Mouse (Mus musculus): Measurements from ENCODE around the gene Arhgap28. TPM values are rescaled to one million over a fixed set of nuclear protein-coding genes. Genes with fewer than 3 reads are reported as not detected.

Arhgap28 gene
- polyA plus RNA-seq, 1 experiment from 2014 or later, result 66.3 TPM

DNA sequence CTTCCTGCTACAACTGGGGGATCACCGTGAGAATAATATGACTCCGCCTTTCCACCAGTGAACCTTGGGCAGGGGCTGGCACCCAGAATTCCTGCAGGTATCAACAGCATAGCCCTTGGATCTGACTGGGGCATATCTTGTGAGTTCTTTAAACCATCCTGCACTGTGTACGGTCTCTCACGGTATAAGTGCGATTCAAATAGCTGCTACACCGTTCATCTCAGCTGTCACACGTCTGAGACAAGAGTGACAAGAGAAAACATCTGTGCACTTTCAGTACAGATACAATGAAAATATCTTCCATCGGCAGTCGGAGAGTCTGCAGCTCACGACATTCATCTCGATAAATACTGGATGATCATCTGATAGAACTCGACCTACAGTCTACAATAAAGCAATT is 126.3 kb downstream of the Arhgap28 start:
- H3K4me1 ChIP-seq (ENCODE audit: control insufficient read depth, insufficient read depth, low read length), result no peaks in the 10 kb centered on the region; the same call in 1 of the 2 replicates
- 88% methylated on average over 12 of the region's 12 CpGs for WGBS
- no peaks in the 10 kb centered on the region for H3K27me3 ChIP-seq (ENCODE audit: control insufficient read depth, insufficient read depth, low read length)
- no peak overlapping the region for H3K4me3 ChIP-seq (ENCODE audit: low read depth, low read length)
- ATAC-seq (ENCODE audit: insufficient number of reproducible peaks, low FRiP score, low TSS enrichment, low read depth) (no peak), DNase-seq (ENCODE audit: low spot score) (no peak)
- H3K9me3 ChIP-seq (ENCODE audit: control insufficient read depth, low read length), result no peaks in the 10 kb centered on the region
- H3K36me3 ChIP-seq (ENCODE audit: control insufficient read depth, insufficient read depth, low read length), result peaks cover 12% of the 10 kb centered on the region
- no peak overlapping the region for H3K9ac ChIP-seq (ENCODE audit: low read length)
- no peak overlapping the region for H3K27ac ChIP-seq (replicated peaks; ENCODE audit: low read depth, low read length)
- no peak overlapping the region for H3K4me2 ChIP-seq (ENCODE audit: low read depth, severe bottlenecking)

DNA sequence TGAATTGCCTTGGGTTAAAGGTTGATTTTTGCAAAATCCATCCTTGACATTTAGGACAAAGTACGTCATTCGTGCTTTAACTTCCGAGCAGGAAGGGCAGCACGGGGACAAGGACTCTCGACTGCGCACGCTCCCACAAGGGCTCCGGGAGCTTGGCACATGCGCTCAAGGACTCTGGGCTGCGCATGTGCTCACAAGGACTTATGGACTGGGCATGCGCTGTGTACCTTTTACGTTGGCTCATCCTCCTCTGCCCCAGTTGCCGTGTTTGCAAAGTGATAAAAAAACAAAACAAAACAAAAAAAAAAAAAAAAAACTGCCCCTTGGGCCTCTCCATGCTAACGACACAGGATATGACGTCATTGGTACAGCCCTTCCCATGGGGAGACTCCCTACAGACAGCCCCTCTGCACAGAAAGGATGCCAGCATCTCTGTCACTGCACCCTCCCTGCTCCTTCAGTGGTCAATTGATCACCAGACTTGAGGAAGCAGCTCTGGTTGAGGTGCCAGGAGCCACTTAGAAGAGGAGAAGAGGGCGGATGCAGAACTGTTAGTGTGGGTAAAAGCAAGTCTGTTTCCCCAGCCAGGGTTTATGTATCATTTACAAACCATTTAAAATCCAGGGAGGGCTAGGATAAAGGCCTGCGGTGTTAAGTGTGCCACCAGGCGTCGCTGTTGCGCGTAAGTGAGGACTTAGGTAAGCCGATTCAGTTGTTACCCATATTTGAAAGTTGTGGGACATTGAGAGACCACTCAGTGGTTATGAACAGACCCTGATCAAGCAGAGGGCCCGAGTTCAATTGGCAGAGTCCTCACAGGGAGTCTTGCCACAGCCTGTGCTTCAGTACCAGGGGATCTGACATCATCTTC is 134.0 kb downstream of the Arhgap28 start:
- Histone ChIP-seq H3K4me3 (ENCODE audit: low read depth, low read length) (no peak overlapping the region), H3K9ac (ENCODE audit: low read length) (no peak overlapping the region), H3K4me1 (ENCODE audit: control insufficient read depth, insufficient read depth, low read length) (peaks cover 7% of the 10 kb centered on the region; the same call in 1 of the 2 replicates), H3K4me2 (ENCODE audit: low read depth, severe bottlenecking) (no peak overlapping the region), H3K36me3 (ENCODE audit: control insufficient read depth, insufficient read depth, low read length) (peaks cover 16% of the 10 kb centered on the region), H3K27me3 (ENCODE audit: control insufficient read depth, insufficient read depth, low read length) (no peaks in the 10 kb centered on the region), H3K27ac (replicated peaks; ENCODE audit: low read depth, low read length) (no peak overlapping the region), H3K9me3 (ENCODE audit: control insufficient read depth, low read length) (no peaks in the 10 kb centered on the region; the same call in 1 of the 2 replicates)
- 0 out of 2 replicates have a peak, but pooled peaks have one; percentile 17 for ATAC-seq (ENCODE audit: insufficient number of reproducible peaks, low FRiP score, low TSS enrichment, low read depth)
- WGBS, result 76% methylated on average over 23 of the region's 23 CpGs
- peak; percentile 82 for DNase-seq (ENCODE audit: low spot score)

- peak; percentile 61; the same call in 1 of the 2 replicates for ATAC-seq (ENCODE audit: insufficient number of reproducible peaks, low FRiP score, low TSS enrichment, low read depth)
- Histone ChIP-seq H3K4me1 (ENCODE audit: control insufficient read depth, insufficient read depth, low read length) (peaks cover 7% of the 10 kb centered on the region; the same call in 1 of the 2 replicates), H3K9ac (ENCODE audit: low read length) (no peak overlapping the region; the same call in 1 of the 2 replicates), H3K36me3 (ENCODE audit: control insufficient read depth, insufficient read depth, low read length) (peaks cover 7% of the 10 kb centered on the region), H3K27ac (replicated peaks; ENCODE audit: low read depth, low read length) (peak overlapping the region; percentile 87), H3K4me3 (ENCODE audit: low read depth, low read length) (no peak overlapping the region), H3K4me2 (ENCODE audit: low read depth, severe bottlenecking) (peak overlapping the region; percentile 10; the same call in 1 of the 2 replicates), H3K27me3 (ENCODE audit: control insufficient read depth, insufficient read depth, low read length) (no peaks in the 10 kb centered on the region), H3K9me3 (ENCODE audit: control insufficient read depth, low read length) (no peaks in the 10 kb centered on the region; the same call in 1 of the 2 replicates)
- DNase-seq (ENCODE audit: low spot score), result peak; percentile 74
- whole genome bisulfite sequencing, result 20% methylated on average over 20 of the region's 20 CpGs
Observed at GRCm38 (mm10) chr17:67866541-67867241, 137.2 kb downstream of the Arhgap28 start.

DNA sequence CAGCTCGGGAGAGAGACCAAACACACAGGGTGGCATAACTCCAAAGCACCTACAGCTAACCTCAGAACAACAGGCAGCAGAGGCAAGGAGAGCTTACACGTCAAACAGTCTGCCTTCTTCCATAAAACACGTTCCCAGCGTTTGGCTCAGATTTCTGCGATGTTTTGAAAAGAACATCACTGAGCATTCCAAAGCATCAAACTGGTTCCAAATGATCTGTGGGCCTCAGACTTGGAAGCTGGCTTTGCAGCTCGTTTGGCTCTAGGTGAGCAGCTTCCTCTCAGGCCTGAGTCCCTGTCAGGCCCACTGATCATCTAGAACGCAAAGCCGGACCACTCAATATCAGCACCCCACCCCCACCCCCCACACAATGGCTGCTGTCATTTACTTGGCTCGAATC is 137.9 kb downstream of the Arhgap28 start:
- ATAC-seq (ENCODE audit: insufficient number of reproducible peaks, low FRiP score, low TSS enrichment, low read depth) (0 out of 2 replicates have a peak, but pooled peaks have one; percentile 14), DNase-seq (ENCODE audit: low spot score) (no peak)
- WGBS, result 38% methylated on average over 9 of the region's 9 CpGs
- Histone ChIP-seq H3K9me3 (ENCODE audit: control insufficient read depth, low read length) (no peaks in the 10 kb centered on the region; the same call in 1 of the 2 replicates), H3K27ac (replicated peaks; ENCODE audit: low read depth, low read length) (peak overlapping the region; percentile 87), H3K9ac (ENCODE audit: low read length) (no peak overlapping the region), H3K4me1 (ENCODE audit: control insufficient read depth, insufficient read depth, low read length) (peaks cover 7% of the 10 kb centered on the region; the same call in 1 of the 2 replicates), H3K36me3 (ENCODE audit: control insufficient read depth, insufficient read depth, low read length) (peaks cover 7% of the 10 kb centered on the region), H3K4me2 (ENCODE audit: low read depth, severe bottlenecking) (peak overlapping the region; percentile 10; the same call in 1 of the 2 replicates), H3K4me3 (ENCODE audit: low read depth, low read length) (no peak overlapping the region), H3K27me3 (ENCODE audit: control insufficient read depth, insufficient read depth, low read length) (no peaks in the 10 kb centered on the region)

DNA sequence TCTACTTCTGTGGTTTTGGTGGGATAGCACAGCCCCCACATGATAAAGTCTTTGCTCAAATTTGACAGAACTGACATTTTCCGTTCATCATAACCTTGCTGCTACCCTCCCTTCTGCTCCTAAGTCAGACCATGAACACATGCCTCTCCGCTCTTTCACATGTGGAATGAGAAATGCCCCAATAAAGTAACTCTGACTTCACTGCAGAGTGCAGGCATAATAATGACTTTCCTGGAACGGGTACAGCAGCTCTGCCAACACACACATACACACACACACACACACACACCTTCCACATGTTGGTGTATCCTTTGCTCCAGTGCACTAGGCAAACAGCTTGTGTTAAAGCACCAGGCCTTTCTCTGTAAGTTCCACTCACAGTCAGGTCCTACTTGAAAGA is 139.0 kb downstream of the Arhgap28 start:
- H3K9me3 ChIP-seq (ENCODE audit: control insufficient read depth, low read length), result no peaks in the 10 kb centered on the region; the same call in 1 of the 2 replicates
- ATAC-seq (ENCODE audit: insufficient number of reproducible peaks, low FRiP score, low TSS enrichment, low read depth) (no peak), DNase-seq (ENCODE audit: low spot score) (no peak)
- H3K27ac ChIP-seq (replicated peaks; ENCODE audit: low read depth, low read length), result no peak overlapping the region
- H3K4me1 ChIP-seq (ENCODE audit: control insufficient read depth, insufficient read depth, low read length), result peaks cover 7% of the 10 kb centered on the region; the same call in 1 of the 2 replicates
- H3K9ac ChIP-seq (ENCODE audit: low read length), result no peak overlapping the region
- H3K4me2 ChIP-seq (ENCODE audit: low read depth, severe bottlenecking), result no peak overlapping the region
- no peak overlapping the region for H3K4me3 ChIP-seq (ENCODE audit: low read depth, low read length)
- H3K36me3 ChIP-seq (ENCODE audit: control insufficient read depth, insufficient read depth, low read length), result peaks cover 7% of the 10 kb centered on the region
- no peaks in the 10 kb centered on the region for H3K27me3 ChIP-seq (ENCODE audit: control insufficient read depth, insufficient read depth, low read length)
- 74% methylated on average over 3 of the region's 3 CpGs for WGBS

DNA sequence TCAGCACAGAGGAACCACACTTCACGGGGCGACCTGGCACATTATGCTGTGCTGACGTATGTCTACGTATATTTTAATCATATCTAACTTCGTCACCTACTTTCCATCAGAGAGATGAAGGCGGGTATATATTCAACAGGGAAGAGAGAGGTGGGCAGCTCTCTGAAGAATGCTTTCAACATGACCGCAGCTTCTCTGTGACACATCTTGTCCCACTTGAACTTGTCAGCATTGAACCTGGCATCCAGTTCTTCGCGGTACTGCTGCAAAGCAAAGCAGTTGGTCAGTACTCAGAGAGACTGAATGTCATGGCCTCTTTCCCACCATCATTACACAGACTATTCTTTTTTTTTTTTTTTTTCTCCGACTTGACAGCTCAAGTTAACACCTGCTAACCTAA is 139.6 kb downstream of the Arhgap28 start:
- Histone ChIP-seq H3K4me2 (ENCODE audit: low read depth, severe bottlenecking) (no peak overlapping the region), H3K27ac (replicated peaks; ENCODE audit: low read depth, low read length) (no peak overlapping the region), H3K36me3 (ENCODE audit: control insufficient read depth, insufficient read depth, low read length) (peaks cover 7% of the 10 kb centered on the region), H3K27me3 (ENCODE audit: control insufficient read depth, insufficient read depth, low read length) (no peaks in the 10 kb centered on the region), H3K4me3 (ENCODE audit: low read depth, low read length) (no peak overlapping the region), H3K9ac (ENCODE audit: low read length) (no peak overlapping the region), H3K9me3 (ENCODE audit: control insufficient read depth, low read length) (no peaks in the 10 kb centered on the region; the same call in 1 of the 2 replicates), H3K4me1 (ENCODE audit: control insufficient read depth, insufficient read depth, low read length) (peaks cover 7% of the 10 kb centered on the region; the same call in 1 of the 2 replicates)
- DNase-seq (ENCODE audit: low spot score), result no peak
- ATAC-seq (ENCODE audit: insufficient number of reproducible peaks, low FRiP score, low TSS enrichment, low read depth), result no peak
- WGBS, result 88% methylated on average over 10 of the region's 10 CpGs

- Histone ChIP-seq H3K4me2 (ENCODE audit: low read depth, severe bottlenecking) (no peak overlapping the region), H3K27me3 (ENCODE audit: control insufficient read depth, insufficient read depth, low read length) (no peaks in the 10 kb centered on the region), H3K9me3 (ENCODE audit: control insufficient read depth, low read length) (no peaks in the 10 kb centered on the region), H3K4me3 (ENCODE audit: low read depth, low read length) (no peak overlapping the region), H3K9ac (ENCODE audit: low read length) (no peak overlapping the region), H3K36me3 (ENCODE audit: control insufficient read depth, insufficient read depth, low read length) (peaks cover 3% of the 10 kb centered on the region; the same call in 1 of the 2 replicates), H3K4me1 (ENCODE audit: control insufficient read depth, insufficient read depth, low read length) (peaks cover 4% of the 10 kb centered on the region; the same call in 1 of the 2 replicates), H3K27ac (replicated peaks; ENCODE audit: low read depth, low read length) (no peak overlapping the region)
- 78% methylated on average over 16 of the region's 16 CpGs for WGBS
- DNase-seq (ENCODE audit: low spot score) (peak; percentile 72), ATAC-seq (ENCODE audit: insufficient number of reproducible peaks, low FRiP score, low TSS enrichment, low read depth) (peak; percentile 33; the same call in 1 of the 2 replicates)
Observed at GRCm38 (mm10) chr17:67861744-67862535, 142.0 kb downstream of the Arhgap28 start.

Data from limb, embryonic 11.5 days (tissue).